Mouse (Mus musculus) kidney, adult 10 weeks (tissue): Measurements from ENCODE around the gene Olfr645. TPM values are rescaled to one million over a fixed set of nuclear protein-coding genes. Genes with fewer than 3 reads are reported as not detected.

Experiments used
- polyA plus RNA-seq: library from polyadenylated mRNA; stranded (reverse); fragments of 350-450 nt; fragmentation: Illumina TruSeq; extraction: RNeasy Lipid Tissue Mini Kit (QIAGEN cat#74804); gene quantifications from one replicate; pipeline ENCODE4 v1.2.3, GENCODE M21; 2014; ENCODE audit warnings: low read depth, low replicate concordance

The Olfr645 gene
- polyA plus RNA-seq, result not detected

DNA sequence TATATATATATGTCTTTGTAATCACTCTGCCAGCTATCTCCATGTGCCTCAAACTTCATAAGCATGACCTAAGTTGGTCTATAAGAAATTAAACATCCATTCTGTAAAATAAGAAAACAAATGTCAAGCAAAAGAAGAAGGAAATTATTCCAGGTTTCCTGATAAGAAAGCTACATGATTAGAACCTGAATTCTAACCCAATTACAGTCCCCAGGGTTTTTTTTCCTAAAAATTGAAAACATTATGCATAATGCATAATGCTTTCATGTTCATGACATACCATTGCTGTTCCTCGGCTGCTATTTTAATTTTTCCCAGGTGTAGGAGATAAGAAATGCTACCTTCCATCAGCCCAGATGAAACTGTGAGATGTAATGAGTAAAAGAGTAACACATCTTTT, at the start of gene Olfr645:
Olfr645 (minus strand) TSS at position 101 of the 400 bp plus-strand sequence.

DNA sequence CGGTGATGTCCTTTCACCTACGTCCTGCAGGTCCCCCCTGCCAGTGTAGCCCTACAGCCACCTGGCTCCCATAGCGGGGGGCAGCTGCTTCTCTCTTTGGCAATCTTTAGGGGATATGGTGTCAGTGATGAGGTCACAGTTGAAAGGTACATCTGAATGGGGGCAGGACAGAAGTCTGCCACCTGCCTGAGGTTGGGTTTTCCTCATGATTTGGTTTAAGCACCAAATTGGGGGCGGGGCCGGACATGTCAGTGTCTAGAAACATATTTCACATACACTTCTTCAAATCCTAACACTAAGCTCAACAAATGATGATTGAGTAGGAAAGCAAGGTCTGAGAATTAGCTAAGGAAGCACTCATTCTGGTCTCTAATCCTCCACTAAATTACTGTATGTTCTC, 44.5 kb upstream of the Olfr645 start, which contains the start of gene Ubqln5:
Ubqln5 (minus strand) TSS at position 101 of the 400 bp plus-strand sequence.

DNA sequence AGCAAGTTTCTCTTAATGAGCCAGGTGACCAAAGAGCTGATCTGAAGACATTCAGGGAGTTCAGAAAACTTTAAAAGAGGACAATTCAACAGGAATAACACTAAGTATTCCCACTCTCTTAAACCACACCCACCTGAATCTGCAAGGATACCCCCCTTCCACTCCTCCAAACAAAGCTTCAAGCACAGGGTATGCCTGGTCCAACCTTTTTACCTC, 19.4 kb upstream of the Olfr645 start, which contains the start of gene Olfr646:
Olfr646 (plus strand) TSS at position 117 of the 216 bp plus-strand sequence.

DNA sequence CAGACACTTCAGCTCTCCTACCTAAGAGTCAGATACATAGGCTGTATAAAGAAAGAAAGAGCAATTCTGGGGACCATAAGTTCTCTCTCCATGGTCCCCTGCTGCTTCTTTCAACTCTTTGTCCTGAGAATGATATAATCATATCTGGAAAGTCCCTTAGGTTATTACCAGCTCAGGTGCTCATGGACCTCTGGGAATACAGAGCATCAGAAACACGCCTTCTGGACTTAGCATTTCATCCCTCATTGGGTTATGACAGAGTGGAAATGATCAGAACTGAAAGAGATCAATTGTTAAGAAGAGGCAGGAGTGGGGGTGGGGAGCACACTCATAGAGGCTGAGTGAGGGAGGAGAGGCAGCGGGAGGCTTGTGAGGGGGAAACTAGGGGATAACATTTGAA, 13.5 kb downstream of the Olfr645 start, which contains the start of gene Olfr644:
Olfr644 (minus strand) TSS at position 101 of the 400 bp plus-strand sequence.

GRCm38 (mm10) chr7:104061345-104061744, 23.9 kb downstream of the Olfr645 start, which contains the start of gene 4930516K23Rik:
TSS of gene 4930516K23Rik (minus strand) at chr7:104061445.

GRCm38 (mm10) chr7:104052566-104052965, 32.7 kb downstream of the Olfr645 start, which contains the start of gene Olfr642:
TSS of gene Olfr642 (minus strand) at chr7:104052666.

GRCm38 (mm10) chr7:104035145-104035544, 50.1 kb downstream of the Olfr645 start, which contains the start of gene Olfr641:
TSS of gene Olfr641 (plus strand) at chr7:104035445.

Other genes with a start within 250 kb of the Olfr645 start
- not detected for gene Hbb-bh2, start 244.9 kb downstream of the Olfr645 start, polyA plus RNA-seq
- not detected for gene Hbb-bh1, start 242.3 kb downstream of the Olfr645 start, polyA plus RNA-seq
- not detected for gene Hbb-y, start 232.2 kb downstream of the Olfr645 start, polyA plus RNA-seq
- gene Olfr66, start 199.2 kb downstream of the Olfr645 start, polyA plus RNA-seq, result not detected
- gene Olfr64, start 191.0 kb downstream of the Olfr645 start, polyA plus RNA-seq, result not detected
- gene Olfr65, start 182.0 kb downstream of the Olfr645 start, polyA plus RNA-seq, result not detected
- gene Olfr631, start 156.6 kb downstream of the Olfr645 start, polyA plus RNA-seq, result not detected
- not detected for gene Olfr632, start 151.1 kb downstream of the Olfr645 start, polyA plus RNA-seq
- gene Olfr633, start 141.0 kb downstream of the Olfr645 start, polyA plus RNA-seq, result not detected
- gene Olfr635, start 114.3 kb downstream of the Olfr645 start, polyA plus RNA-seq, result not detected
- gene Olfr638, start 86.7 kb downstream of the Olfr645 start, polyA plus RNA-seq, result not detected
- not detected for gene Olfr639, start 68.2 kb downstream of the Olfr645 start, polyA plus RNA-seq
- not detected for gene Olfr640, start 59.9 kb downstream of the Olfr645 start, polyA plus RNA-seq
- not detected for gene Olfr641, start 50.0 kb downstream of the Olfr645 start, polyA plus RNA-seq
- gene Olfr642, start 32.8 kb downstream of the Olfr645 start, polyA plus RNA-seq, result not detected
- not detected for gene 4930516K23Rik, start 24.0 kb downstream of the Olfr645 start, polyA plus RNA-seq
- gene Olfr644, start 13.6 kb downstream of the Olfr645 start, polyA plus RNA-seq, result not detected
- not detected for gene Olfr646, start 19.4 kb upstream of the Olfr645 start, polyA plus RNA-seq
- not detected for gene Ubqln5, start 44.4 kb upstream of the Olfr645 start, polyA plus RNA-seq
- not detected for gene Olfr643, start 51.9 kb upstream of the Olfr645 start, polyA plus RNA-seq
- not detected for gene Ubqln3, start 57.8 kb upstream of the Olfr645 start, polyA plus RNA-seq
- not detected for gene Ubqlnl, start 65.1 kb upstream of the Olfr645 start, polyA plus RNA-seq
- not detected for gene Olfm5, start 79.4 kb upstream of the Olfr645 start, polyA plus RNA-seq
- not detected for gene Olfr648, start 97.9 kb upstream of the Olfr645 start, polyA plus RNA-seq
- not detected for gene Olfr649, start 110.5 kb upstream of the Olfr645 start, polyA plus RNA-seq
- 0.77 TPM for gene Trim6, start 133.3 kb upstream of the Olfr645 start, polyA plus RNA-seq
- gene Trim34a, start 159.0 kb upstream of the Olfr645 start, polyA plus RNA-seq, result 14.5 TPM
- 2.3 TPM for gene Trim5, start 202.6 kb upstream of the Olfr645 start, polyA plus RNA-seq
- gene Trim12a, start 230.0 kb upstream of the Olfr645 start, polyA plus RNA-seq, result 17.3 TPM
- 0.32 TPM for gene Trim34b, start 244.0 kb upstream of the Olfr645 start, polyA plus RNA-seq